Mouse (Mus musculus) hindbrain, postnatal 0 days (tissue): ENCODE results near the gene Cald1. TPM values are rescaled to one million over a fixed set of nuclear protein-coding genes. Genes with fewer than 3 reads are reported as not detected.

Experiments used
- ATAC-seq: fragments of 200-750 bp; cut with Nextera tagmentation; 2 replicates; pipeline ENCODE4 v1.8.0; 2017; ENCODE audit warnings: mild to moderate bottlenecking, moderate TSS enrichment, moderate library complexity
- DNase-seq: peaks from one replicate; pipeline ENCODE4 v3.0.0-alpha.2; 2015; ENCODE audit warnings: low spot score
- H3K27ac ChIP-seq: fragments of 300-500 bp; sonication (generic); 2 replicates; pipeline ENCODE4 v1.5.1; 2014; ENCODE audit warnings: mild to moderate bottlenecking
- H3K27me3 ChIP-seq: fragments of 300-500 bp; sonication (generic); 2 replicates; pipeline ENCODE4 v1.6.1; 2014; ENCODE audit warnings: low read length, mixed read lengths; ENCODE audit not compliant: insufficient read depth
- H3K36me3 ChIP-seq: fragments of 300-500 bp; sonication (generic); 2 replicates; pipeline ENCODE4 v1.6.1; 2014; ENCODE audit warnings: low read length, mixed read lengths; ENCODE audit not compliant: insufficient read depth
- H3K4me1 ChIP-seq: fragments of 300-500 bp; sonication (generic); 2 replicates; pipeline ENCODE4 v1.6.1; 2014; ENCODE audit warnings: antibody characterized with exemption, low read length, mixed read lengths; ENCODE audit not compliant: insufficient read depth
- H3K4me2 ChIP-seq: fragments of 300-500 bp; sonication (generic); 2 replicates; pipeline ENCODE4 v1.6.1; 2014; ENCODE audit warnings: low read depth, mild to moderate bottlenecking, low read length, moderate library complexity, mixed read lengths
- H3K4me3 ChIP-seq: fragments of 300-500 bp; sonication (generic); 2 replicates; pipeline ENCODE4 v1.5.1; 2014; ENCODE audit warnings: low read length
- H3K9ac ChIP-seq: fragments of 300-500 bp; sonication (generic); replicated peaks from 2 replicates; pipeline ENCODE4 v1.6.1; 2014; ENCODE audit warnings: mild to moderate bottlenecking, low read length, moderate library complexity, mixed read lengths
- H3K9me3 ChIP-seq: fragments of 300-500 bp; sonication (generic); 2 replicates; pipeline ENCODE4 v1.6.1; 2016; ENCODE audit warnings: low read length, mixed read lengths
- CTCF ChIP-seq: IDR thresholded peaks from 2 replicates; pipeline ENCODE4 v1.5.1; 2016; ENCODE audit warnings: antibody characterized with exemption, control low read depth, low read depth
- WGBS: fragments of 180-500 bp; shearing (Covaris S2); extraction: QIAGEN DNeasy Blood & Tissue Kit; methylation state at CpG from one replicate; pipeline ENCODE4 v1.1.7; 2014; 5-methylcytosine and 5-hydroxymethylcytosine counted together
- polyA plus RNA-seq: library from polyadenylated mRNA; unstranded; fragments of >200 nt; fragmentation: Nextera tagmentation; extraction: Ambion mirVana; gene quantifications from 2 replicates; pipeline ENCODE4 v1.2.1, GENCODE M21; 2015
- total RNA-seq: library from RNA; depleted of rRNA; stranded (reverse); fragments of >200 nt; gene quantifications from 2 replicates; pipeline ENCODE4 v1.2.3, GENCODE M21; 2014

Cald1 gene
- total and polyA plus RNA-seq, 2 experiments from 2014 or later, result 27.6 to 59.0 TPM

DNA sequence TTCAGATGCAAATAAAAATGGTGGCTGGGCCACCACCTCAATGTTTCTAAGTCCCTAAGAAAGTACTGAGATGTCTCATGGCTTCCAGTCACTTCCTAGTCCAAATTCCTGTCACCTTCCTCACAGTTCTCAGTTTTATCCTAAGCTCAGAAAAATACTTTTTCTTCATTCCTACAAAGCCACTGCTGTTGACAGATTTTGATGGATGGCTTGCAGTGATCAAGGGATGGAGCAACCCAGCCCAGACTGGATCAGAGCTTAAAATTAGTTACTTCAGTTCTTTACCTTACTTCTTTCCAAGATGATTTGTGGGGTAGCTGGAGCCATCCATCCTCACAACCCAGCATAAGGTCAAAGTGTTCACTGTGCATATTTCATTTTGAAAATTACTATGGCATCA is 42.8 kb downstream of the Cald1 start:
- ATAC-seq, result no peak
- Histone ChIP-seq H3K4me1 (no peaks in the 10 kb centered on the region), H3K9ac (no peak overlapping the region), H3K4me3 (no peak overlapping the region), H3K27ac (no peak overlapping the region), H3K4me2 (no peak overlapping the region), H3K9me3 (no peaks in the 10 kb centered on the region), H3K27me3 (no peaks in the 10 kb centered on the region), H3K36me3 (no peaks in the 10 kb centered on the region)
- TF ChIP-seq CTCF, result no peak
- DNase-seq, result no peak

DNA sequence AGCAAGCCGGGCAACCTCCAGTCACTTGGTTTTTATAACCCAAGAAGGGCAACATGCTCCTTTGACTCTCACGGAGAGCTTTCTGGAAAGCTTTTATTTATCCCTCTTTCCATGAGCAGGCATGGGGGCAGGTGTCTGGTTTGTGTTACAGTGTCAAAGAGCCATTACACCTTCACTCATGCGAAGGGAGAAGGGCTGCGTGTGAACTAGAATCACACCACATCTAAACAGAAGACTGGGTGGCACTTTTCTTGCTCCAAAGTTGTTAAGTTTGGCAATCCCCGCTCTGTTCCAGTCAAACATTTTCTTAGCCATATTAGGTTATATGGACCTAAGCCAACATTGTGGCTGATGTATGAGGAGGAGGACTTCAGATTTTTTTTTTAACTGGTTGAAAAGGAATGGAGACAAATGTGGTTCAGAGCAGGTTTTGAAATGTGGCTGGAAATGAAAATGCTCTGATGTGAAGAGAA is 43.8 kb downstream of the Cald1 start:
- ATAC-seq, result no peak
- H3K4me2 ChIP-seq, result no peak overlapping the region

DNA sequence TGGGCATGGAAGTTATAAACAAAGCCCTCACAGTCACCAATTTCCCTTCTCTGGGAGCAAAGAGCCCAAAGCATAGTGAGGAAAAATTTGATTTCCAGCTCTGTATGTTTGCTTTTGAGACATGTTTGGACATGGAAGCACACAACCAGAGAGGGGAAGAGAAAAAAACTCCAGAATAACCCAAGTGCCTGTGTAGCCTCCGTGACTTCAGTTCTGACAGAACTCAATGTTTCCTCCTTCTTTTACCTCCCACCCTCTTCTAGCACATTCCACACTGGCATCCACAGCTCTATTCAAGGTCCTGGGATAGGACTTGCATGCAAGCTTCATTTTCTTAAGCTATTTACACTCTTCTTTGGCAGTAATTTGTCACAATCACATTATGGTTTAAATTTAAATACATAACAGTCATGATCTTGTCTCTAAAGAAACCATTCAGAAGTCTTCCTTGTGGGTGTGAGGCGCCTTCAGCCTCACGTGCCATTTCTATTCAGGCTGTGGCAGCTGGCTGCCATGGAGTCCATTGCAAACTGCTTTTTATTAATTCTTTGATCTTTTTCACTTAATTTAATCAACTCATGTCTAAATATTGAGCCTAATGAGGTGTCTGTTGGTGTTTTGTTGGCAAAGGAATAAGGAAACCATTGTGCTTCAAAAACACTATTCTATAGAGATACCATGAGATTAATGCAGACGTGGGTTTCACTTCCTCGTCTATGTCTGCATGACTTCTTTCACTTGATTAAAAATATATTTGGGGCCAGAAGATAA is 49.9 kb downstream of the Cald1 start:
- WGBS, result 38% methylated on average over 5 of the region's 5 CpGs
- Histone ChIP-seq H3K27ac (no peak overlapping the region), H3K9me3 (no peaks in the 10 kb centered on the region), H3K4me2 (no peak overlapping the region), H3K4me3 (no peak overlapping the region), H3K27me3 (no peaks in the 10 kb centered on the region), H3K9ac (no peak overlapping the region), H3K4me1 (no peaks in the 10 kb centered on the region), H3K36me3 (no peaks in the 10 kb centered on the region)
- no peak for DNase-seq
- no peak for TF ChIP-seq CTCF
- no peak for ATAC-seq

More for the DNA sequence above, 43.8 kb downstream of the Cald1 start:
- Histone ChIP-seq H3K27ac (no peak overlapping the region), H3K27me3 (no peaks in the 10 kb centered on the region), H3K4me1 (no peaks in the 10 kb centered on the region), H3K36me3 (no peaks in the 10 kb centered on the region), H3K9ac (no peak overlapping the region), H3K9me3 (no peaks in the 10 kb centered on the region), H3K4me3 (no peak overlapping the region)
- DNase-seq, result no peak
- WGBS, result 83% methylated on average over 5 of the region's 5 CpGs
- no peak for TF ChIP-seq CTCF

DNA sequence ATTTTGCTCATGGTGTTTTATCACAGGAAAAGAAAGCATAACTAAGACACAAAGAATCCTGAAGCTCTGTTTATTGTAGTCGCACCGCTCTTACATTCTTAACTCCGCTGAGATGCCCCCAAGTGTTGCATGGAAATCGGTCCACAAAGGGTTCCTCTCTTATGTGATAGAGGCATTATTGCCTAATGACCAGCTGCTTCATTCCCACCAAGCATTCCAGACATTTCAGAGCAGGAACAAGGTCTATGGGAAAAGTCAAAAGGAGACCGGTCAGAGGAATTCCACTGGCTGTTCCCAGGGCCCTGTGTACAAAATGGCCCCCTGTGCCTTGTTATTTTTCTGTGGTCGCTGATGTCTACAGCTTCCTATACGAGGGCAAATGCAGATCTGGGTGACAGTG is 53.0 kb downstream of the Cald1 start:
- Histone ChIP-seq H3K4me1 (no peaks in the 10 kb centered on the region), H3K27me3 (no peaks in the 10 kb centered on the region), H3K36me3 (no peaks in the 10 kb centered on the region), H3K4me3 (no peak overlapping the region), H3K9me3 (no peaks in the 10 kb centered on the region), H3K9ac (no peak overlapping the region), H3K4me2 (no peak overlapping the region), H3K27ac (no peak overlapping the region)
- DNase-seq (no peak), ATAC-seq (no peak)
- 54% methylated on average over 7 of the region's 7 CpGs for WGBS
- no peak for TF ChIP-seq CTCF

DNA sequence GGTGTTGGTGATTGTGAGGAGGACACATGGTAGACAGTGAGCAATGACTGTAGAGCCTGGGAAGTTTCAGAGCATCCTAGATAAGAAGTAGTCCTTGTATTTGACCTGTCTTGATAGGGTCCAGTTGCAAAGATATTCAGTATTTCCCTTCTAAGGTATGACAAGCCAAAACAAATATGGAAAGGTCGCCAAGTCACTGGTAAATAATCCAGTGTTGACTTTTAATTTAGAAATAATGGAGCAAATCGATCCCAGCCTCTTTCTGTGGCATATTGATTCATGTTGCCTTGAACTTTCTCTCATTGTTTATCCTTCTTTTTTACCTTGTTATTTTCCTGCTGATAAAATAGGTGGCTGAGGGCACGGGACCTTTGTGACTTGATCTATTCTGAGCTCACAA is 57.4 kb downstream of the Cald1 start:
- TF ChIP-seq CTCF, result no peak
- Histone ChIP-seq H3K4me3 (no peak overlapping the region), H3K27ac (no peak overlapping the region), H3K36me3 (no peaks in the 10 kb centered on the region), H3K27me3 (no peaks in the 10 kb centered on the region), H3K9me3 (no peaks in the 10 kb centered on the region), H3K4me1 (peaks cover 2% of the 10 kb centered on the region; the same call in 1 of the 2 replicates), H3K9ac (no peak overlapping the region), H3K4me2 (no peak overlapping the region)
- ATAC-seq, result no peak
- DNase-seq, result no peak
- WGBS, result 79% methylated on average over 3 of the region's 3 CpGs

DNA sequence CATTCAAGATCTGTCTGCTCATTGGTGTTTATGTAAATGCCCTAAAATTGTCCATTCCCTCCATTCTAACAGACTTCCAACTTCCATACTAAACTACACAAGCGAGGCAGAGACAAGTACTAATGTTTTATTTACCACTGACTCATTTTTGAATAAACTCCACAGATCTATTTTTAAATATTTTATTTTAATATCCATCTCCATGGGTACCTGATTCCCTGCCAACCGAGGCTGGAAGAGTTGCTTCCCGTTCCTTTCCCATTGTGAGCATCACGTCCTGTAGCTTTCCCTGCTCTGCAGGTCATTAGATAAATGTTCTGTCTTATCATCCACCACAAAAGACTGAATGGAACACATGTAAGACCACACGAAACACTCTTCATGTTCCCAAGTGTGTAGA is 60.5 kb downstream of the Cald1 start:
- Histone ChIP-seq H3K4me2 (no peak overlapping the region), H3K27me3 (no peaks in the 10 kb centered on the region), H3K27ac (no peak overlapping the region), H3K9me3 (no peaks in the 10 kb centered on the region), H3K4me3 (no peak overlapping the region), H3K36me3 (no peaks in the 10 kb centered on the region), H3K4me1 (peaks cover 7% of the 10 kb centered on the region; the same call in 1 of the 2 replicates), H3K9ac (no peak overlapping the region)
- DNase-seq, result no peak
- ATAC-seq, result no peak
- TF ChIP-seq CTCF, result no peak
- WGBS, result 75% methylated on average over 5 of the region's 5 CpGs

DNA sequence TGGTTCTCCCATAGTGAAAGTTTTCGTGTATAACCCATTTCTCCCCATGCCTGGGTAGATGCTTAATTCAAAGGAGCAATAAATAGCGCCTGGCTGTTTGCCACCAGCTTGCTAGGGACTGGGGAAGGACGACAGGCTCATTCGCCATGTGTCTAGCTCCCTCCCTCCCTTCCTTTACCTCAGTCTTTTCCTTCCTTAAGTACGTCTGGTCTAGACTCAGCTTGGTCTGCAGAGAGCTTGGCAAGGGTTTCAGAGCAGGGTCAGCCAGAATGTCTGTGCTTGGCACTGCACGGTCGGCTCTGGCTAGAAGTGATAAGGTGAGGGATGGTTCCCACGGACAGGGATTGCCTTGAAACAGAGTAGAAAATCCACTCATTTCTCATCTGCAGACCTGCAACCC is 62.4 kb downstream of the Cald1 start:
- WGBS, result 18% methylated on average over 8 of the region's 8 CpGs
- ATAC-seq (no peak), DNase-seq (peak; percentile 51)
- Histone ChIP-seq H3K4me1 (peaks cover 7% of the 10 kb centered on the region; the same call in 1 of the 2 replicates), H3K9ac (no peak overlapping the region), H3K36me3 (no peaks in the 10 kb centered on the region), H3K27ac (no peak overlapping the region), H3K4me2 (no peak overlapping the region), H3K4me3 (no peak overlapping the region), H3K27me3 (no peaks in the 10 kb centered on the region), H3K9me3 (no peaks in the 10 kb centered on the region)
- TF ChIP-seq CTCF, result no peak
